Mouse (Mus musculus) liver, embryonic 12.5 days (tissue): Measurements from ENCODE around the gene Marveld3. TPM values are rescaled to one million over a fixed set of nuclear protein-coding genes. Genes with fewer than 3 reads are reported as not detected.
A peak's percentile ranks its signal among the peaks of the same experiment; 100 is the strongest.

Experiments
- ATAC-seq: fragments of 200-750 bp; cut with Nextera tagmentation; 2 replicates; pipeline ENCODE4 v1.8.0; 2017; ENCODE audit warnings: moderate number of reproducible peaks, mild to moderate bottlenecking, moderate library complexity
- H3K27ac ChIP-seq: fragments of 300-500 bp; sonication (generic); 2 replicates; pipeline ENCODE4 v1.5.1; 2016; ENCODE audit warnings: mild to moderate bottlenecking
- H3K27me3 ChIP-seq: fragments of 300-500 bp; sonication (generic); replicated peaks from 2 replicates; pipeline ENCODE4 v1.6.1; 2016; ENCODE audit warnings: mild to moderate bottlenecking, moderate library complexity
- H3K36me3 ChIP-seq: fragments of 300-500 bp; sonication (generic); 2 replicates; pipeline ENCODE4 v1.6.1; 2016; ENCODE audit warnings: mild to moderate bottlenecking, moderate library complexity
- H3K4me1 ChIP-seq: fragments of 300-500 bp; sonication (generic); 2 replicates; pipeline ENCODE4 v1.6.1; 2016
- H3K4me2 ChIP-seq: fragments of 300-500 bp; sonication (generic); 2 replicates; pipeline ENCODE4 v1.6.1; 2016; ENCODE audit warnings: mild to moderate bottlenecking, moderate library complexity
- H3K4me3 ChIP-seq: fragments of 300-500 bp; sonication (generic); 2 replicates; pipeline ENCODE4 v1.5.1; 2016; ENCODE audit warnings: mild to moderate bottlenecking, moderate library complexity
- H3K9ac ChIP-seq: fragments of 300-500 bp; sonication (generic); 2 replicates; pipeline ENCODE4 v1.6.1; 2016; ENCODE audit warnings: mild to moderate bottlenecking, moderate library complexity
- H3K9me3 ChIP-seq: fragments of 300-500 bp; sonication (generic); replicated peaks from 2 replicates; pipeline ENCODE4 v1.6.1; 2016; ENCODE audit warnings: mild to moderate bottlenecking, moderate library complexity
- WGBS: fragments of 180-500 bp; shearing (Covaris S2); methylation state at CpG from one replicate; pipeline ENCODE4 v1.1.7; 2016; ENCODE audit not compliant: insufficient replicate concordance; 5-methylcytosine and 5-hydroxymethylcytosine counted together
- polyA plus RNA-seq: library from polyadenylated mRNA; unstranded; fragments of >200 nt; fragmentation: Nextera tagmentation; extraction: Ambion mirVana; gene quantifications from 2 replicates; pipeline ENCODE4 v1.2.1, GENCODE M21; 2016

Marveld3 gene
- 0.07 and 0.15 TPM in 2 replicates for polyA plus RNA-seq

- WGBS: 4% methylated on average over 64 of the region's 64 CpGs
- 0 out of 2 replicates have a peak, but pooled peaks have one; percentile 47 for ATAC-seq
- peak within 1 kb of the TSS; percentile 70 for H3K4me2 ChIP-seq
- no peak within 1 kb of the TSS for H3K9ac ChIP-seq
- H3K4me3 ChIP-seq: peak within 1 kb of the TSS; percentile 41
- peaks cover 69% of the 10 kb centered on the region for H3K27me3 ChIP-seq
- H3K27ac ChIP-seq: no peak within 1 kb of the TSS
- H3K9me3 ChIP-seq: no peaks in the 10 kb centered on the region
- no peaks in the 10 kb centered on the region for H3K36me3 ChIP-seq
- H3K4me1 ChIP-seq: peaks cover 12% of the 10 kb centered on the region
Observed at GRCm38 (mm10) chr8:109961693-109962367, at the start of gene Marveld3. Marveld3 (minus strand) TSS chr8:109962203.

GRCm38 (mm10) chr8:110010868-110011267, 48.9 kb upstream of the Marveld3 start:
- H3K27me3 ChIP-seq: no peaks in the 10 kb centered on the region
- no peaks in the 10 kb centered on the region for H3K36me3 ChIP-seq
- H3K4me2 ChIP-seq: no peak overlapping the region
- no peak overlapping the region for H3K27ac ChIP-seq
- H3K4me3 ChIP-seq: no peak overlapping the region
- ATAC-seq: no peak
- WGBS: 23% methylated on average over 5 of the region's 5 CpGs
- H3K4me1 ChIP-seq: no peaks in the 10 kb centered on the region
- H3K9me3 ChIP-seq: no peaks in the 10 kb centered on the region
- H3K9ac ChIP-seq: no peak overlapping the region

- no peak for ATAC-seq
- H3K4me2 ChIP-seq: no peak overlapping the region
- no peaks in the 10 kb centered on the region for H3K4me1 ChIP-seq
- H3K36me3 ChIP-seq: no peaks in the 10 kb centered on the region
- H3K9ac ChIP-seq: no peak overlapping the region
- no peaks in the 10 kb centered on the region for H3K27me3 ChIP-seq
- H3K9me3 ChIP-seq: no peaks in the 10 kb centered on the region
- no peak overlapping the region for H3K4me3 ChIP-seq
- no peak overlapping the region for H3K27ac ChIP-seq
- 40% methylated on average over 8 of the region's 8 CpGs for WGBS
Observed at GRCm38 (mm10) chr8:110008995-110009446, 47.0 kb upstream of the Marveld3 start.

- no peak overlapping the region for H3K4me2 ChIP-seq
- no peaks in the 10 kb centered on the region for H3K9me3 ChIP-seq
- H3K4me1 ChIP-seq: no peaks in the 10 kb centered on the region
- no peaks in the 10 kb centered on the region for H3K27me3 ChIP-seq
- no peak overlapping the region for H3K9ac ChIP-seq
- ATAC-seq: no peak
- no peak overlapping the region for H3K27ac ChIP-seq
- 63% methylated on average over 26 of the region's 26 CpGs for WGBS
- H3K4me3 ChIP-seq: no peak overlapping the region
- H3K36me3 ChIP-seq: no peaks in the 10 kb centered on the region
Observed at GRCm38 (mm10) chr8:110008228-110008994, 46.4 kb upstream of the Marveld3 start.

- no peak overlapping the region for H3K9ac ChIP-seq
- H3K4me3 ChIP-seq: no peak overlapping the region
- no peak overlapping the region for H3K27ac ChIP-seq
- ATAC-seq: no peak
- WGBS: 57% methylated on average over 17 of the region's 17 CpGs
- no peak overlapping the region for H3K4me2 ChIP-seq
- no peaks in the 10 kb centered on the region for H3K36me3 ChIP-seq
- no peaks in the 10 kb centered on the region for H3K4me1 ChIP-seq
- H3K27me3 ChIP-seq: no peaks in the 10 kb centered on the region
- no peaks in the 10 kb centered on the region for H3K9me3 ChIP-seq
Observed at GRCm38 (mm10) chr8:110006312-110007023, 44.5 kb upstream of the Marveld3 start.

GRCm38 (mm10) chr8:110004300-110004699, 42.3 kb upstream of the Marveld3 start:
- no peak for ATAC-seq
- H3K4me3 ChIP-seq: no peak overlapping the region
- no peak overlapping the region for H3K9ac ChIP-seq
- no peaks in the 10 kb centered on the region for H3K36me3 ChIP-seq
- no peaks in the 10 kb centered on the region for H3K27me3 ChIP-seq
- 62% methylated on average over 5 of the region's 5 CpGs for WGBS
- no peak overlapping the region for H3K4me2 ChIP-seq
- no peaks in the 10 kb centered on the region for H3K9me3 ChIP-seq
- no peak overlapping the region for H3K27ac ChIP-seq
- no peaks in the 10 kb centered on the region for H3K4me1 ChIP-seq

GRCm38 (mm10) chr8:110002953-110003352, 41.0 kb upstream of the Marveld3 start:
- Histone ChIP-seq H3K36me3 (no peaks in the 10 kb centered on the region), H3K4me2 (no peak overlapping the region), H3K9ac (no peak overlapping the region), H3K4me3 (no peak overlapping the region), H3K27me3 (no peaks in the 10 kb centered on the region), H3K4me1 (no peaks in the 10 kb centered on the region), H3K27ac (no peak overlapping the region), H3K9me3 (no peaks in the 10 kb centered on the region)
- no peak for ATAC-seq
- 28% methylated on average over 9 of the region's 9 CpGs for WGBS

GRCm38 (mm10) chr8:109999974-110000373, 38.0 kb upstream of the Marveld3 start:
- Histone ChIP-seq H3K9ac (no peak overlapping the region), H3K27me3 (no peaks in the 10 kb centered on the region), H3K4me1 (no peaks in the 10 kb centered on the region), H3K27ac (no peak overlapping the region), H3K36me3 (no peaks in the 10 kb centered on the region), H3K9me3 (no peaks in the 10 kb centered on the region), H3K4me2 (no peak overlapping the region), H3K4me3 (no peak overlapping the region)
- no peak for ATAC-seq
- WGBS: 67% methylated on average over 10 of the region's 10 CpGs

GRCm38 (mm10) chr8:109998066-109998465, 36.1 kb upstream of the Marveld3 start:
- 61% methylated on average over 7 of the region's 7 CpGs for WGBS
- H3K4me3 ChIP-seq: no peak overlapping the region
- H3K9ac ChIP-seq: no peak overlapping the region
- H3K4me1 ChIP-seq: no peaks in the 10 kb centered on the region
- no peaks in the 10 kb centered on the region for H3K27me3 ChIP-seq
- ATAC-seq: no peak
- H3K36me3 ChIP-seq: no peaks in the 10 kb centered on the region
- no peak overlapping the region for H3K27ac ChIP-seq
- H3K4me2 ChIP-seq: no peak overlapping the region
- H3K9me3 ChIP-seq: no peaks in the 10 kb centered on the region

GRCm38 (mm10) chr8:109997381-109997780, 35.4 kb upstream of the Marveld3 start:
- Histone ChIP-seq H3K4me3 (no peak overlapping the region), H3K27me3 (no peaks in the 10 kb centered on the region), H3K9ac (no peak overlapping the region), H3K4me1 (no peaks in the 10 kb centered on the region), H3K4me2 (no peak overlapping the region), H3K9me3 (no peaks in the 10 kb centered on the region), H3K36me3 (no peaks in the 10 kb centered on the region), H3K27ac (no peak overlapping the region)
- 78% methylated on average over 9 of the region's 9 CpGs for WGBS
- no peak for ATAC-seq

- Histone ChIP-seq H3K4me2 (no peak overlapping the region), H3K9ac (no peak overlapping the region), H3K36me3 (no peaks in the 10 kb centered on the region), H3K27ac (no peak overlapping the region), H3K4me3 (no peak overlapping the region), H3K4me1 (no peaks in the 10 kb centered on the region), H3K27me3 (no peaks in the 10 kb centered on the region), H3K9me3 (no peaks in the 10 kb centered on the region)
- ATAC-seq: no peak
- WGBS: 62% methylated on average over 1 of the region's 1 CpGs
Observed at GRCm38 (mm10) chr8:109992951-109993350, 30.9 kb upstream of the Marveld3 start.

- H3K4me3 ChIP-seq: no peak overlapping the region
- no peaks in the 10 kb centered on the region for H3K36me3 ChIP-seq
- H3K4me2 ChIP-seq: no peak overlapping the region
- no peaks in the 10 kb centered on the region for H3K9me3 ChIP-seq
- WGBS: 73% methylated on average over 5 of the region's 5 CpGs
- no peak overlapping the region for H3K9ac ChIP-seq
- ATAC-seq: no peak
- no peak overlapping the region for H3K27ac ChIP-seq
- H3K4me1 ChIP-seq: no peaks in the 10 kb centered on the region
- H3K27me3 ChIP-seq: no peaks in the 10 kb centered on the region
Observed at GRCm38 (mm10) chr8:109992166-109992565, 30.2 kb upstream of the Marveld3 start.
